Mouse (Mus musculus): ENCODE data around the gene Gm44790. TPM values are rescaled to one million over a fixed set of nuclear protein-coding genes. Genes with fewer than 3 reads are reported as not detected.
A peak's percentile ranks its signal among the peaks of the same experiment; 100 is the strongest.

Gm44790 gene
- polyA plus RNA-seq, 1 experiment from 2014 or later: not detected

DNA sequence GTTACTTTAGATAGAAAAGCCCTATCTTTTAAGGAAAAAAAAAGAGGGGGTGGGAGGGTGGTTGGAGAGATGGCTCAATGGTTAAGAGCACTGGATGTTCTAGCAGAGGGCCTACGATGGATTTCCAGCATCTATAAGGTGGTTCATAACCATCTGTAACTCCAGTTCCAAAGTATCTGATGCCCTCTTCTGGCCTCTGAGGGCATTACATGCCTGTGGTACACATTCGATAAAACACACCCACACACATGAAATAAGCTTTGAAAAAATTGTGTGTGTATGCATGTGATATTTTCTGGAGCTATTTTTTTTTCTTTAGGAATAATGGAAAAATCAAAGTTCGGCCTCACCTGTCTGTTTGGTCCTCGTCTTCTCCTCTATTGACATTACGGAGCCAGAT, 35.1 kb upstream of the Gm44790 start:
- DNase-seq (ENCODE audit: low spot score): no peak
- Histone ChIP-seq H3K9me3 (ENCODE audit: control insufficient read depth, low read length) (no peaks in the 10 kb centered on the region), H3K9ac (ENCODE audit: low read length) (no peak overlapping the region), H3K4me3 (ENCODE audit: low read depth, low read length) (no peak overlapping the region), H3K36me3 (ENCODE audit: control insufficient read depth, insufficient read depth, low read length) (peaks cover 70% of the 10 kb centered on the region), H3K4me2 (ENCODE audit: low read length) (no peak overlapping the region), H3K27me3 (replicated peaks; ENCODE audit: control insufficient read depth, insufficient read depth, low read length) (no peaks in the 10 kb centered on the region), H3K4me1 (replicated peaks; ENCODE audit: control insufficient read depth, insufficient read depth, low read length) (peaks cover 13% of the 10 kb centered on the region), H3K27ac (ENCODE audit: low read depth) (no peak overlapping the region)
- ATAC-seq (replicated peaks; ENCODE audit: low FRiP score, low TSS enrichment, low read depth): no peak
- 89% methylated on average over 5 of the region's 5 CpGs for WGBS

DNA sequence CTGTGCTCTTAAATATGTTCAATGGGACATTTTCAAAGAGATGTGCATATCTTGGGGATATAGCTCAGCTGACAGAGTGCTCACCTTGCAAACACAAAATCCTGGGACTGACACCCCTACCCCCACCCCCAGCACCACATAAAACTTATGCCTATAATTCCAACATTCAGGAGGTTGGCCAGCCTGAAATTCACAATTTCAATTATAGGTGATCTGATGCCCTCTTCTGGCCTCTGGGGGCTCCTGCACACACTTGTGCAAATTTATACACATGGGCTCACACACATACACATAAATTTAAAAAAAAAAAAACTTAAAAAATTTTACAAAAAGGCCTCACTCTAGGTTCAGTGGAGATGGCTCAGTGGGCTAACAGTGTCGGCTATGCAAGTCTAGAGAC, 33.3 kb upstream of the Gm44790 start:
- Histone ChIP-seq H3K9ac (ENCODE audit: low read length) (no peak overlapping the region), H3K36me3 (ENCODE audit: control insufficient read depth, insufficient read depth, low read length) (peaks cover 53% of the 10 kb centered on the region)
- DNase-seq (ENCODE audit: low spot score): no peak

DNA sequence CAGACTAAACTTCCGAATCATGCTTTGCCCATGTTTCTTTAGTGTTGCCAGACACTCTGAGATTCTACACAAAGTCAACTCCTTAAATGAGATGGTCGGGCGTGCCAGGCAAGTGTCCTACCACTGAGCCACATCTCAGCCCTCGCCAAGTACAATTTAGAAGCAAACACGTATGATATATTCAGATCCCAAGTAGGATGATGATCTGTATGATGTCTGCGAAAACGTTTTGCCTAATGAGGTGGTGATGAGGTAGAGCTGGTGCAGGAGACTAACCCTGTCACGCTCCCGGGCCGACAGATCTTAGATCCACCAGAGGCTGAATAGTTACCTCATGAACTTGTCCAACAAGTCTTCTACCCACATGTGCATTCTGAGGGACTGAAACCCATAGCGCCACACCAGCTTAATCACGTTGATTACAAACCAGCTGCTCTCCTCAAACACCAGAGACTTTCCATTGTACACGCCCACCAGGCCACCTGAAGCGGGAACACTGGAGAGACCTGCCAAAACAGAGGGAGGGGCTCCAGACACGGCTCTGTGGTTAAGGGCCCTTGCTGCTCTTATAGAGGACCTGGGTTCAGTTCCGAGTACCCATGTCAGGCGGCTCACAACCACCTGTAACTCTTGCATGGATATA, 32.3 kb upstream of the Gm44790 start:
- Histone ChIP-seq H3K36me3 (ENCODE audit: control insufficient read depth, insufficient read depth, low read length) (peaks cover 43% of the 10 kb centered on the region), H3K27me3 (replicated peaks; ENCODE audit: control insufficient read depth, insufficient read depth, low read length) (no peaks in the 10 kb centered on the region), H3K9me3 (ENCODE audit: control insufficient read depth, low read length) (no peaks in the 10 kb centered on the region), H3K27ac (ENCODE audit: low read depth) (no peak overlapping the region), H3K4me3 (ENCODE audit: low read depth, low read length) (no peak overlapping the region), H3K4me2 (ENCODE audit: low read length) (no peak overlapping the region), H3K4me1 (replicated peaks; ENCODE audit: control insufficient read depth, insufficient read depth, low read length) (peaks cover 17% of the 10 kb centered on the region), H3K9ac (ENCODE audit: low read length) (no peak overlapping the region)
- DNase-seq (ENCODE audit: low spot score) (no peak), ATAC-seq (replicated peaks; ENCODE audit: low FRiP score, low TSS enrichment, low read depth) (no peak)
- 91% methylated on average over 17 of the region's 17 CpGs for WGBS

More for the DNA sequence above, 33.3 kb upstream of the Gm44790 start:
- no peaks in the 10 kb centered on the region for H3K9me3 ChIP-seq (ENCODE audit: control insufficient read depth, low read length)
- no peak overlapping the region for H3K4me3 ChIP-seq (ENCODE audit: low read depth, low read length)
- H3K4me2 ChIP-seq (ENCODE audit: low read length): no peak overlapping the region
- WGBS: 91% methylated on average over 1 of the region's 1 CpGs
- H3K27me3 ChIP-seq (replicated peaks; ENCODE audit: control insufficient read depth, insufficient read depth, low read length): no peaks in the 10 kb centered on the region
- H3K4me1 ChIP-seq (replicated peaks; ENCODE audit: control insufficient read depth, insufficient read depth, low read length): peaks cover 17% of the 10 kb centered on the region
- H3K27ac ChIP-seq (ENCODE audit: low read depth): no peak overlapping the region
- no peak for ATAC-seq (replicated peaks; ENCODE audit: low FRiP score, low TSS enrichment, low read depth)

DNA sequence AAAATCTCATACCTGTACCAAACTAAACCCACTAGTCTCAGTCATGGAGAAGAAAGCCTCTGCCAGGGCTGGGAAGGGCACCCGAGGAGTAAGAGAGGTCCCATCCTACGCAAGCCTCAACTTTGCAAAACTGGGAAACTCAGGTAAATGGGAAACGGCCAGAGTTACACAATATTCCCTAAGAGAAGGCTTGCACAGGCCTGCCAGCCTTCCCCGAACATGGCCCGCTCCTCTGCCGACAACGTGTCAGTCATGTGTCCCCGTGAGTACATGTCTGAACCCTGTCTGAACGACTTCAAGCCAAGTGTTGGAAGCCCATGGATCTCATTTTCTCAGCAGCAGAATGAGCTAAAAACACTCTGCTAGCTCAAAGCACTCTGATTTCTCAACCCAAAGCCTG, 31.4 kb upstream of the Gm44790 start:
- ATAC-seq (replicated peaks; ENCODE audit: low FRiP score, low TSS enrichment, low read depth) (no peak), DNase-seq (ENCODE audit: low spot score) (no peak)
- H3K4me1 ChIP-seq (replicated peaks; ENCODE audit: control insufficient read depth, insufficient read depth, low read length): peaks cover 17% of the 10 kb centered on the region
- H3K9ac ChIP-seq (ENCODE audit: low read length): no peak overlapping the region
- no peaks in the 10 kb centered on the region for H3K27me3 ChIP-seq (replicated peaks; ENCODE audit: control insufficient read depth, insufficient read depth, low read length)
- no peak overlapping the region for H3K4me3 ChIP-seq (ENCODE audit: low read depth, low read length)
- WGBS: 90% methylated on average over 9 of the region's 9 CpGs
- no peak overlapping the region for H3K27ac ChIP-seq (ENCODE audit: low read depth)
- H3K9me3 ChIP-seq (ENCODE audit: control insufficient read depth, low read length): no peaks in the 10 kb centered on the region
- H3K36me3 ChIP-seq (ENCODE audit: control insufficient read depth, insufficient read depth, low read length): peaks cover 36% of the 10 kb centered on the region
- peak overlapping the region; percentile 89 for H3K4me2 ChIP-seq (ENCODE audit: low read length)

DNA sequence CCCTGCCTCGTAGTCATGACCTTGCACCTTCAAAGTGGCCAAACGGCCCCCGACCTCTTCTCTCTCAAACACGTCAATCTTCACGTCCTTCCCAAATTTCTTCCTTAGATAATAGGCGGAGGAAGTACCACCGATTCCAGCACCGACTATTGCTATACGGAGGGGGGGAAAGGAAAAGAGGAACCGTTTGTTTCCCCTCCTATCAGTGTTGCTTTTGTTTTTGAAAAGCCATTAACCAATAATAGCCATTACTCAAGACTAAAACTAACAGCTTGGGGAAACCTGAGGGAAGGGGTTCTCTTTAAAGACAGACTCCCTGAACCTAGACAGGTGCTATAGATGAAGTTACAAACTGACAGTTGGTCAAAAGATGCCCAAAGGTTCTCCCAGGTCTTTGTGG, 30.5 kb upstream of the Gm44790 start:
- Histone ChIP-seq H3K9ac (ENCODE audit: low read length) (peak overlapping the region; percentile 81), H3K36me3 (ENCODE audit: control insufficient read depth, insufficient read depth, low read length) (peaks cover 27% of the 10 kb centered on the region), H3K27me3 (replicated peaks; ENCODE audit: control insufficient read depth, insufficient read depth, low read length) (no peaks in the 10 kb centered on the region), H3K4me1 (replicated peaks; ENCODE audit: control insufficient read depth, insufficient read depth, low read length) (peaks cover 18% of the 10 kb centered on the region), H3K27ac (ENCODE audit: low read depth) (peak overlapping the region; percentile 84), H3K4me3 (ENCODE audit: low read depth, low read length) (peak overlapping the region; percentile 87), H3K9me3 (ENCODE audit: control insufficient read depth, low read length) (no peaks in the 10 kb centered on the region), H3K4me2 (ENCODE audit: low read length) (peak overlapping the region; percentile 89)
- WGBS: 35% methylated on average over 10 of the region's 10 CpGs
- DNase-seq (ENCODE audit: low spot score) (no peak), ATAC-seq (replicated peaks; ENCODE audit: low FRiP score, low TSS enrichment, low read depth) (no peak)

DNA sequence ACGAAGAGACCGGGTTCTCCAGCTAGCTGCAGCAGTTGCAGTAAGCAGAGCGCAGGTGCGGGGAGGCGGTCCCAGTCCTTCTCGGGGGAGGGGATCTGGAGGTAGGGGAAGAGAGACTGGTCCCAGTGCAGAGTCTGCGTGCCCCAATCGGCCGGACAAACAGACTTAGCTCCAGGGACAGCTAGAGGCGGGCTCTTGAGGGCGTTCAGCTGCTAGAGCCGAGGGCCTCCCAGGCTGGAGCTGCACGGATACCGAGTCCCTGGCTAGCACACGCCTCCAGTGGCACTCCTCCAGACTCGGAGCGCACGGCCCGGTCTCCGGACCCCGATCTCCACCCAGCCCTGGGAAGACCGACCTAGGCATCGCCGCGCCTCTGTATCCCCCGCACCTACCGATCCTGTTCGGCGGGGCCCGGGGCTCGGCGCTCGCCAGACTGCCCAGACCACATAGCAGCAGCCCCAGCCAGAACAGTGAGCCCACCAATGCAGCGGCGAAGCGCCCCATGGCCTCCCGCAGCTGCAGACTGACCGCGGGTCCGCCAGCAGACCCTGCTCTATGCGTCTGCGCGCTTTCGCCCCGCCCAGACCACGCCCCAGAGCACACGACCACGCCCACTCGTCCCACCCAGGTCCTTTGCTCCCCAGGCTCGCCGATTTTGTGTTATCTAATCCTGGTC, 29.7 kb upstream of the Gm44790 start, which contains the start of gene Pcyox1:
Gene Pcyox1 (minus strand): TSS at position 574 of the 676 bp plus-strand sequence.
- ATAC-seq (replicated peaks; ENCODE audit: low FRiP score, low TSS enrichment, low read depth): peak; percentile 89
- H3K4me3 ChIP-seq (ENCODE audit: low read depth, low read length): peak within 1 kb of the TSS; percentile 87
- peak within 1 kb of the TSS; percentile 84 for H3K27ac ChIP-seq (ENCODE audit: low read depth)
- peaks cover 20% of the 10 kb centered on the region for H3K4me1 ChIP-seq (replicated peaks; ENCODE audit: control insufficient read depth, insufficient read depth, low read length)
- under 1% methylated on average over 51 of the region's 51 CpGs for WGBS
- H3K9ac ChIP-seq (ENCODE audit: low read length): peak within 1 kb of the TSS; percentile 81
- H3K36me3 ChIP-seq (ENCODE audit: control insufficient read depth, insufficient read depth, low read length): peaks cover 19% of the 10 kb centered on the region
- no peaks in the 10 kb centered on the region for H3K9me3 ChIP-seq (ENCODE audit: control insufficient read depth, low read length)
- no peaks in the 10 kb centered on the region for H3K27me3 ChIP-seq (replicated peaks; ENCODE audit: control insufficient read depth, insufficient read depth, low read length)
- H3K4me2 ChIP-seq (ENCODE audit: low read length): peak within 1 kb of the TSS; percentile 89
- peak; percentile 95 for DNase-seq (ENCODE audit: low spot score)

DNA sequence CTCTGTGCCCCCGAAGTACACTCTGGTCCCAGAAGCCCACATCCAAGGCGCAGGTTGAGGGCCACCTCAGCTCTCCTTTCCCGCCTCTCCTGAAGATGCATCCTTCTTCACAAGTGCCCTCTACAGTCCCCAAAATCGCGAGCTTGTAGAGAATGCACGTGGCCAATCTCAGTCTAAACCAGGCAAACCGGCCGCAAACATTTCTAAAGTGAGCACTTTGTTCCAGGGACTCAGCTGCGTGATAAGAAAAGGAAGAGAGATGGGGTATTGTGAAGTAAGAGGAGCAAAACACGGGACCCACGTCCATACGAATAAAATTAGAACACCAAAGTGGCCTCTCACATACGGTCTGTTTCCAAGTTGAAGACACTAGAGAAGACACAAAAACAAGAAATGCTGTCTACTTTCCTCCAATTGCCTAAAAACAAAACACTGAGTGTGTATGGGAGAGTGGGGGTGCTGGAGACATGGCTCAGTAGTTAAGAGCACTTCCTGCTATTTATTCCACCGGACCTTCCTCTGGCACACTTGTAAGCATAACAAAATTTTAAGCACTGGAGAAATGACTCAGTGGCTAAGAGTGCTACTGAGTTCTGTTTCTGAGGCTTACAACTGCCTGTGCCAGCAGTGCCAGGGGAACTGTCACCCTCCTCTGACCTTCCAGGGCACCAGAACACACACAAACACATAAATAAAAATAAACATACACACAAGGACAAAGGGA, 29.0 kb upstream of the Gm44790 start:
- Histone ChIP-seq H3K4me2 (ENCODE audit: low read length) (peak overlapping the region; percentile 89), H3K9ac (ENCODE audit: low read length) (peak overlapping the region; percentile 81), H3K4me1 (replicated peaks; ENCODE audit: control insufficient read depth, insufficient read depth, low read length) (peaks cover 20% of the 10 kb centered on the region), H3K27ac (ENCODE audit: low read depth) (peak overlapping the region; percentile 84), H3K36me3 (ENCODE audit: control insufficient read depth, insufficient read depth, low read length) (peaks cover 13% of the 10 kb centered on the region), H3K4me3 (ENCODE audit: low read depth, low read length) (peak overlapping the region; percentile 87), H3K27me3 (replicated peaks; ENCODE audit: control insufficient read depth, insufficient read depth, low read length) (no peaks in the 10 kb centered on the region), H3K9me3 (ENCODE audit: control insufficient read depth, low read length) (no peaks in the 10 kb centered on the region)
- ATAC-seq (replicated peaks; ENCODE audit: low FRiP score, low TSS enrichment, low read depth) (no peak; the same call in 1 of the 2 replicates), DNase-seq (ENCODE audit: low spot score) (no peak)
- WGBS: 5% methylated on average over 14 of the region's 14 CpGs

DNA sequence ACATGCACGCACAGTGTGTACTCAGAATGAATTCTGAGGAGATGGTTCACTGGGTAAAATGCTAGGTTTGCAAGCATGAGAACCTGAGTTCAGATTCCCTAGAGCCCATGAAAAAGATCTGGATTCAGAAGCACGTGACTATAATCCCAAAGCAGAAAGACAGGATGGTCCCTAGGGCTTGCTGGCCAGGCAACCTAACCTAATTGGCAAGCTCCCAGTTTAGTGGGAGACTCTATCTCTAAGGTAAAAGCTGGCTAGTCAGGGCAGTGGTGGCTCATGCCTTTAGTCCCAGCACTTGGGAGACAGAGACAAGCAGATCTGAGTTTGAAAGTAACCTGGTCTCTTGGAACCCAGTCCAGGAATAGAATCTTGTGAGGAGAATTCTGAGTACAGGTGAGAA, 27.5 kb upstream of the Gm44790 start:
- no peak for ATAC-seq (replicated peaks; ENCODE audit: low FRiP score, low TSS enrichment, low read depth)
- 71% methylated on average over 2 of the region's 2 CpGs for WGBS

More for the DNA sequence above, 27.5 kb upstream of the Gm44790 start:
- H3K9me3 ChIP-seq (ENCODE audit: control insufficient read depth, low read length): no peaks in the 10 kb centered on the region
- H3K36me3 ChIP-seq (ENCODE audit: control insufficient read depth, insufficient read depth, low read length): peaks cover 5% of the 10 kb centered on the region
- H3K4me2 ChIP-seq (ENCODE audit: low read length): no peak overlapping the region
- no peak overlapping the region for H3K27ac ChIP-seq (ENCODE audit: low read depth)
- no peak overlapping the region for H3K4me3 ChIP-seq (ENCODE audit: low read depth, low read length)
- H3K4me1 ChIP-seq (replicated peaks; ENCODE audit: control insufficient read depth, insufficient read depth, low read length): peaks cover 20% of the 10 kb centered on the region
- no peak overlapping the region for H3K9ac ChIP-seq (ENCODE audit: low read length)
- DNase-seq (ENCODE audit: low spot score): no peak
- H3K27me3 ChIP-seq (replicated peaks; ENCODE audit: control insufficient read depth, insufficient read depth, low read length): no peaks in the 10 kb centered on the region
